Mouse (Mus musculus) lung, postnatal 4 days (tissue): ENCODE measurements at regions not wholly inside any gene's neighbourhood (a gene's known extent, or its start where the extent isn't known, plus 50 kb on each side); places are given as distances from the start of the nearest gene placed in this dataset.
A peak's percentile ranks its signal among the peaks of the same experiment; 100 is the strongest.

Experiments
- DNase-seq, 2 experiments: peaks; one replicate each; pipeline ENCODE4 v3.0.0; 2021

- DNase-seq: no peak
Measured at GRCm38 (mm10) chr15:56136420-56136970, 1340.9 kb downstream of the Slc22a22 start.

- DNase-seq: no peak
Measured at GRCm38 (mm10) chr15:56128029-56128428, 1349.4 kb downstream of the Slc22a22 start.

GRCm38 (mm10) chr15:56119287-56120065, 1357.9 kb downstream of the Slc22a22 start:
- no peak for DNase-seq

- no peak for DNase-seq
Measured at GRCm38 (mm10) chr15:56108313-56108712, 1369.1 kb downstream of the Slc22a22 start.

GRCm38 (mm10) chr15:56107719-56108118, 1369.7 kb downstream of the Slc22a22 start:
- DNase-seq: no peak

GRCm38 (mm10) chr15:56100133-56100735, 1377.2 kb downstream of the Slc22a22 start:
- DNase-seq: no peak

- DNase-seq: no peak
Measured at GRCm38 (mm10) chr15:56077838-56078567, 1399.4 kb downstream of the Slc22a22 start.

GRCm38 (mm10) chr15:56077081-56077480, 1400.3 kb downstream of the Slc22a22 start:
- no peak for DNase-seq

GRCm38 (mm10) chr15:56076680-56077079, 1400.7 kb downstream of the Slc22a22 start:
- no peak for DNase-seq

- DNase-seq: no peak
Measured at GRCm38 (mm10) chr15:56069511-56069910, 1407.9 kb downstream of the Slc22a22 start.

GRCm38 (mm10) chr15:56067214-56067613, 1410.2 kb downstream of the Slc22a22 start:
- no peak for DNase-seq

GRCm38 (mm10) chr15:56066540-56066939, 1410.9 kb downstream of the Slc22a22 start:
- DNase-seq: no peak

- no peak for DNase-seq
Measured at GRCm38 (mm10) chr15:56065872-56066534, 1411.4 kb downstream of the Slc22a22 start.

GRCm38 (mm10) chr15:56062576-56062975, 1414.8 kb downstream of the Slc22a22 start:
- no peak for DNase-seq

GRCm38 (mm10) chr15:56061326-56061725, 1416.1 kb downstream of the Slc22a22 start:
- no peak for DNase-seq

- no peak for DNase-seq
Measured at GRCm38 (mm10) chr15:56050716-56051115, 1426.7 kb downstream of the Slc22a22 start.

GRCm38 (mm10) chr15:56047832-56048231, 1429.6 kb downstream of the Slc22a22 start:
- DNase-seq: no peak

GRCm38 (mm10) chr15:56046679-56047532, 1430.5 kb downstream of the Slc22a22 start:
- DNase-seq: peak; percentile 36 to 74

GRCm38 (mm10) chr15:56045510-56046245, 1431.7 kb downstream of the Slc22a22 start:
- DNase-seq: no peak

- no peak for DNase-seq
Measured at GRCm38 (mm10) chr15:56043282-56043681, 1434.1 kb downstream of the Slc22a22 start.

GRCm38 (mm10) chr15:56042449-56042848, 1435.0 kb downstream of the Slc22a22 start:
- DNase-seq: no peak
